Mouse (Mus musculus) heart, embryonic 10.5 days (tissue): Measurements from ENCODE around the gene Ptma. TPM values are rescaled to one million over a fixed set of nuclear protein-coding genes. Genes with fewer than 3 reads are reported as not detected.

Source experiments
- DNase-seq: peaks from one replicate; pipeline ENCODE4 v3.0.0-alpha.2; 2017; ENCODE audit warnings: low spot score
- H3K27ac ChIP-seq: fragments of 300-500 bp; sonication (generic); 2 replicates; pipeline ENCODE4 v1.5.1; 2016; ENCODE audit warnings: mild to moderate bottlenecking
- H3K27me3 ChIP-seq: fragments of 300-500 bp; sonication (generic); 2 replicates; pipeline ENCODE4 v1.6.1; 2016; ENCODE audit warnings: mild to moderate bottlenecking; ENCODE audit not compliant: poor library complexity, insufficient read depth, severe bottlenecking
- H3K36me3 ChIP-seq: fragments of 300-500 bp; sonication (generic); 2 replicates; pipeline ENCODE4 v1.6.1; 2016; ENCODE audit warnings: mild to moderate bottlenecking, moderate library complexity
- H3K4me1 ChIP-seq: fragments of 300-500 bp; sonication (generic); 2 replicates; pipeline ENCODE4 v1.6.1; 2016; ENCODE audit warnings: mild to moderate bottlenecking
- H3K4me3 ChIP-seq: fragments of 300-500 bp; sonication (generic); 2 replicates; pipeline ENCODE4 v1.5.1; 2016; ENCODE audit warnings: mild to moderate bottlenecking, moderate library complexity
- H3K9me3 ChIP-seq: fragments of 300-500 bp; sonication (generic); 2 replicates; pipeline ENCODE4 v1.6.1; 2016; ENCODE audit warnings: mild to moderate bottlenecking, moderate library complexity
- WGBS: fragments of 180-500 bp; shearing (Covaris S2); methylation state at CpG from one replicate; pipeline ENCODE4 v1.1.7; 2016; 5-methylcytosine and 5-hydroxymethylcytosine counted together
- polyA plus RNA-seq: library from polyadenylated mRNA; unstranded; fragments of >200 nt; fragmentation: Nextera tagmentation; extraction: Ambion mirVana; gene quantifications from 2 replicates; pipeline ENCODE4 v1.2.1, GENCODE M21; 2016

Ptma gene
- polyA plus RNA-seq, 1 experiment from 2014 or later = 1,650 TPM

DNA sequence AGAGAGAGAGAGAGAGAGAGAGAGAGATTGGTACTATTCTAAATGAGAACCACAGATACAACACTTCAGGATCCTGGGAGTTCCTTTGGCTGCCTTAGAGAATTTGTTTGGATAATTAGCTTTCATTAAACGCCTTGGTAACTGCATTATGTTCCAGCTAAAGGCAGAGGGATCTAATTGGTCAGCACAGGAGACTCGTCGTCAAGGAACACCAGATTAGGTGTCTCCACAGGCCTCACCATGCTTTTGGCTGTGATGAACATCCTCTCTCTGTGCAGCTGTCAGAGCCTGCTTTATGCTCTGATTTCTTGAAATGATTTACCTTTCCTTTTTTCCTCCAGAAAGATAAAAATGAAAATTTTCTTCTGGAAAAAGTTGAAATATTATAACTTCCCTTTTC lies 20.3 kb downstream of the Ptma start:
- H3K27ac ChIP-seq = no peak overlapping the region
- no peak overlapping the region for H3K4me3 ChIP-seq
- no peaks in the 10 kb centered on the region for H3K9me3 ChIP-seq
- H3K4me1 ChIP-seq = peaks cover 12% of the 10 kb centered on the region
- 72% methylated on average over 3 of the region's 3 CpGs for WGBS
- H3K27me3 ChIP-seq = no peaks in the 10 kb centered on the region
- peaks cover 53% of the 10 kb centered on the region for H3K36me3 ChIP-seq
- no peak for DNase-seq

- Histone ChIP-seq H3K36me3 (peaks cover 10% of the 10 kb centered on the region), H3K9me3 (no peaks in the 10 kb centered on the region), H3K27me3 (no peaks in the 10 kb centered on the region), H3K4me3 (no peak overlapping the region), H3K27ac (no peak overlapping the region), H3K4me1 (peaks cover 22% of the 10 kb centered on the region)
- DNase-seq = no peak
- 69% methylated on average over 4 of the region's 4 CpGs for WGBS
Observed at GRCm38 (mm10) chr1:86551299-86551698, 24.8 kb downstream of the Ptma start.

DNA sequence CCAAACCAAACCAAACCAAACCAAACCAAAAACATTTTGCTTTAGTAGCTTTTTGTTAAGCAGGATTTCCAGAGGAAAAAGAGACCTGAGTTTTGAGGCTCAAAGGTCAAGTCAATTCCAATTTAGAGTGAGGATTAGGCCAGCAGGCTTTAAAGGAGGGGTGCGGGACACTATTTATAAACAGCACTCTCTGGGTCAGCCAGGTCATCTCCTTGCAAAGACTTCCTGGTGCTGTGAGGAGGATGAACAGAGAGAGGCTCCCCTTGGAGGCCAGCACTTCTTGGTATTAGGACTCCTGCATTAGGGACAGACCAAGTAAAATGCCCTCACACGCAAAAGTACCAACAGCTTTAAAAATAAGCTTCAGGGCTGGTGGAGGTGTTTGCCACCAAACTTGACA lies 25.4 kb downstream of the Ptma start:
- peaks cover 10% of the 10 kb centered on the region for H3K36me3 ChIP-seq
- no peaks in the 10 kb centered on the region for H3K9me3 ChIP-seq
- DNase-seq = no peak
- WGBS = 54% methylated on average over 2 of the region's 2 CpGs
- no peaks in the 10 kb centered on the region for H3K27me3 ChIP-seq
- peaks cover 22% of the 10 kb centered on the region for H3K4me1 ChIP-seq
- no peak overlapping the region for H3K27ac ChIP-seq
- no peak overlapping the region for H3K4me3 ChIP-seq

DNA sequence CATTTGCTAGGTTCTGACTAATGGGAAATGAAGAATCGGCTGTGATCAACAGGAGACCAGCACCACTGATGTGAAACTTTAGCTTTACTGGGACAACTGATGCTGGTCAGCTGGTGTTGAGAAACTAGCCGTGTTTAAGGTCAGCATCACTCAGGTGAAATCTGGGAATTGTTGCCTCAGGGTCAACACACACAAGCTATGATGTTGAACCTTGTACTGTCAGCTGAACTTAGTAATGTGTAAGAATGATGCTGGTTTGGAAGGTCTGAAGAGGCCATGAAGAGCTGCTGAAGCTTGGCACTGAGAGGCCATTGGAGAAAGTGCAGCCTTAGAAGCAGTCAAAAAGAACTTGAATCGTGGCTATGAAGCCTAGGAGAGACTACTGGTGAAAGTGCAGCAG lies 29.1 kb downstream of the Ptma start:
- Histone ChIP-seq H3K4me3 (no peak overlapping the region), H3K27ac (no peak overlapping the region), H3K36me3 (peaks cover 9% of the 10 kb centered on the region; the same call in 1 of the 2 replicates), H3K9me3 (no peaks in the 10 kb centered on the region), H3K4me1 (peaks cover 21% of the 10 kb centered on the region), H3K27me3 (no peaks in the 10 kb centered on the region)
- WGBS = 88% methylated on average over 3 of the region's 3 CpGs
- no peak for DNase-seq

DNA sequence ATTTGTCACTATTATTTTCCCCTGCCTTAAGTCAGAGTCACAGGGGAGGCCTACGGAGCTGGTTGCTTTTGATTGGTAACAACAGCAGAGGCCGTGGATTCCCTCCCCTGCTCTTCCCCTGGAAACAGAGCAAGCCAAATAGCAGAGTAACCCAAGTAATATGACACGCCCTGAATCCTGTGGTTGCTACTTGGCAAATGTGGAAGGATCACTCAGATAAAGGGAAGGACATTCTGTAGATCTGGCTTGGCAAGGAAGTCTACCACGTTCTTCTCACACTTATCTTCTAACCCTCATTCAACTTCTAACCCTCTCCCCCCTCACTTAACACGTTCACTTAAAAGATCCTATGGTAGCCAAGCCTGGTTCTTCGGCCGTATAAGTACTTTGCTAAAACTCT lies 31.3 kb downstream of the Ptma start:
- Histone ChIP-seq H3K27ac (no peak overlapping the region), H3K4me1 (peaks cover 5% of the 10 kb centered on the region; the same call in 1 of the 2 replicates), H3K9me3 (no peaks in the 10 kb centered on the region), H3K4me3 (no peak overlapping the region), H3K36me3 (peaks cover 15% of the 10 kb centered on the region; the same call in 1 of the 2 replicates), H3K27me3 (no peaks in the 10 kb centered on the region)
- 49% methylated on average over 7 of the region's 7 CpGs for WGBS
- no peak for DNase-seq

- 78% methylated on average over 3 of the region's 3 CpGs for WGBS
- Histone ChIP-seq H3K4me3 (no peak overlapping the region), H3K9me3 (no peaks in the 10 kb centered on the region), H3K4me1 (peaks cover 5% of the 10 kb centered on the region; the same call in 1 of the 2 replicates), H3K36me3 (peaks cover 29% of the 10 kb centered on the region; the same call in 1 of the 2 replicates), H3K27ac (no peak overlapping the region), H3K27me3 (no peaks in the 10 kb centered on the region)
- no peak for DNase-seq
Observed at GRCm38 (mm10) chr1:86559232-86559631, 32.7 kb downstream of the Ptma start.

DNA sequence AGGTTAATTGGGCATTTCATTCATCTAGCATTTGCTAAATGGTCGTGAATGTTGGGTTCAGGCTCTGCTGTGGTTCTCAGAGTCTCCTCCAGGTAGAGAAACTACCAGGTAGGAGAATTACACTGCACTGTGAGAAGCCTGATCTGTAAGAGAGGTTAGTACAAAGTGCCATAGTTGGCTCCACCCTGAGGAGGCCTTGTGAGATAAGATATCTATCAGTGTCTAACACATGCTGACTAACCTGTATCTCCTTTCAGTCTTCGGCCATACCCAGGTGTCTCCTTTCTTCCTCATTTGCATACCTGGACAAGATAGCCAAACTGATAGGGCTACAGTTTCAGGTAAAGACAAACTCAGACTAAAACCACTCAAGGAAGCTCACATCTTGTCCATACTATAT lies 36.1 kb downstream of the Ptma start:
- H3K9me3 ChIP-seq = no peaks in the 10 kb centered on the region
- DNase-seq = no peak
- WGBS = 78% methylated on average over 2 of the region's 2 CpGs

DNA sequence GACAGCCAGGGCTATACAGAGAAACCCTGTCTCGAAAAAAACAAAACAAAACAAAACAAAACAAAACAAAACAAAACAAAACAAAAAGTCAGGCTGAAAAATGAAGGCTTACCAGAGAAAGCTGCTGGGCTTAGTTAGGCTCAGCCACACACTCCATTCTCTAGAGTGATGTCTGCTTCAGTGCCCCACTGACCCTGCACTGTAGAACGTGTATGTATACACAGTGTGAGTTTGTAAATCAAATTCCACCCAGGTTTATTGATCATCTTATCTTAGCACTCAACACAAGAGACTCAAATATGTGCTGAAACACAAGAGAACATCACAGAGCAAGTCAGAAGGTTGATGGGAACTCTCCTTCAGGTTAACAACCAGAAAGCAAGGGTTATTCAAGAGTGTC lies 41.9 kb downstream of the Ptma start:
- 83% methylated on average over 2 of the region's 2 CpGs for WGBS
- Histone ChIP-seq H3K9me3 (no peaks in the 10 kb centered on the region), H3K4me1 (peaks cover 8% of the 10 kb centered on the region), H3K27me3 (no peaks in the 10 kb centered on the region), H3K4me3 (no peak overlapping the region), H3K27ac (no peak overlapping the region), H3K36me3 (peaks cover 13% of the 10 kb centered on the region; the same call in 1 of the 2 replicates)
- no peak for DNase-seq

More for the DNA sequence above, 36.1 kb downstream of the Ptma start:
- peaks cover 5% of the 10 kb centered on the region; the same call in 1 of the 2 replicates for H3K4me1 ChIP-seq
- no peaks in the 10 kb centered on the region for H3K27me3 ChIP-seq
- no peak overlapping the region for H3K27ac ChIP-seq
- H3K36me3 ChIP-seq = peaks cover 24% of the 10 kb centered on the region; the same call in 1 of the 2 replicates
- no peak overlapping the region for H3K4me3 ChIP-seq

GRCm38 (mm10) chr1:86569292-86569860 lies 42.9 kb downstream of the Ptma start:
- Histone ChIP-seq H3K4me1 (peaks cover 8% of the 10 kb centered on the region), H3K4me3 (no peak overlapping the region)
- 89% methylated on average over 2 of the region's 2 CpGs for WGBS

DNA sequence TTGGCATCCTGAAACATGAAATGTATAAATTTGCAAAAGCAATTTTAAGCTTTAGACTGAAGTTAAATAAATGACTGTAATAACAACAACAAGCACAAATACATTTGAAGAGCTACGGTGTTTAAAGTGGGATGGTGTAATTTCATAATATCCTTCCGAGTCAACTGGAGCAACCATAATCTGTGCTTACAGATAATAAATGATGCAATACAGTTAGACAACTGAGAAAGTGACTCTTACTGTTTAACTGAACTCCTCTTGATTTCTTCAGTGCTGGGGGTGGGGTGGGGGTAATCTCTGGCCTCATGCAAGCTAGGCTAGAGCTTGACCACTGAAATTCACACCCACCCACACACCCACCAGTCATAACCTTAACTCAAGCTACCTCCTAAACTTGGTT lies 44.9 kb downstream of the Ptma start:
- H3K4me3 ChIP-seq = no peak overlapping the region
- no peaks in the 10 kb centered on the region for H3K9me3 ChIP-seq
- no peak overlapping the region for H3K27ac ChIP-seq
- 91% methylated on average over 2 of the region's 2 CpGs for WGBS
- H3K4me1 ChIP-seq = peaks cover 8% of the 10 kb centered on the region
- peaks cover 3% of the 10 kb centered on the region; the same call in 1 of the 2 replicates for H3K36me3 ChIP-seq
- H3K27me3 ChIP-seq = no peaks in the 10 kb centered on the region
- DNase-seq = no peak

More at GRCm38 (mm10) chr1:86569292-86569860, 42.9 kb downstream of the Ptma start:
- Histone ChIP-seq H3K36me3 (peaks cover 3% of the 10 kb centered on the region; the same call in 1 of the 2 replicates), H3K9me3 (no peaks in the 10 kb centered on the region), H3K27ac (no peak overlapping the region), H3K27me3 (no peaks in the 10 kb centered on the region)
- DNase-seq = no peak

GRCm38 (mm10) chr1:86571941-86572340 lies 45.4 kb downstream of the Ptma start:
- H3K36me3 ChIP-seq = peaks cover 3% of the 10 kb centered on the region; the same call in 1 of the 2 replicates
- H3K4me1 ChIP-seq = peaks cover 8% of the 10 kb centered on the region
- no peak overlapping the region for H3K4me3 ChIP-seq
- WGBS = 35% methylated on average over 4 of the region's 4 CpGs
- no peak for DNase-seq
- H3K27me3 ChIP-seq = no peaks in the 10 kb centered on the region
- H3K9me3 ChIP-seq = no peaks in the 10 kb centered on the region
- H3K27ac ChIP-seq = no peak overlapping the region
